Mouse (Mus musculus) liver, embryonic 15.5 days (tissue): ENCODE results near the gene Rprd2. TPM values are rescaled to one million over a fixed set of nuclear protein-coding genes. Genes with fewer than 3 reads are reported as not detected.

Experiments
- ATAC-seq: fragments of 200-750 bp; cut with Nextera tagmentation; 2 replicates; pipeline ENCODE4 v1.8.0; 2017; ENCODE audit warnings: moderate number of reproducible peaks, mild to moderate bottlenecking, moderate library complexity; ENCODE audit not compliant: insufficient read depth
- H3K27ac ChIP-seq: fragments of 300-500 bp; sonication (generic); replicated peaks from 2 replicates; pipeline ENCODE4 v1.5.1; 2015; ENCODE audit warnings: mild to moderate bottlenecking, inconsistent platforms
- H3K27me3 ChIP-seq: fragments of 300-500 bp; sonication (generic); 2 replicates; pipeline ENCODE4 v1.6.1; 2015; ENCODE audit warnings: mild to moderate bottlenecking, inconsistent platforms
- H3K36me3 ChIP-seq: fragments of 300-500 bp; sonication (generic); replicated peaks from 2 replicates; pipeline ENCODE4 v1.6.1; 2015; ENCODE audit warnings: moderate library complexity, mild to moderate bottlenecking, inconsistent platforms
- H3K4me1 ChIP-seq: fragments of 300-500 bp; sonication (generic); replicated peaks from 2 replicates; pipeline ENCODE4 v1.6.1; 2015; ENCODE audit warnings: inconsistent platforms
- H3K4me2 ChIP-seq: fragments of 300-500 bp; sonication (generic); 2 replicates; pipeline ENCODE4 v1.6.1; 2015; ENCODE audit warnings: moderate library complexity, mild to moderate bottlenecking, inconsistent platforms
- H3K4me3 ChIP-seq: fragments of 300-500 bp; sonication (generic); replicated peaks from 2 replicates; pipeline ENCODE4 v1.5.1; 2015; ENCODE audit warnings: mild to moderate bottlenecking, inconsistent platforms
- H3K9ac ChIP-seq: fragments of 300-500 bp; sonication (generic); 2 replicates; pipeline ENCODE4 v1.6.1; 2015; ENCODE audit warnings: moderate library complexity, mild to moderate bottlenecking, inconsistent platforms
- H3K9me3 ChIP-seq: fragments of 300-500 bp; sonication (generic); replicated peaks from 2 replicates; pipeline ENCODE4 v1.6.1; 2016; ENCODE audit warnings: inconsistent platforms
- WGBS: fragments of 180-500 bp; shearing (Covaris S2); methylation state at CpG from one replicate; pipeline ENCODE4 v1.1.7; 2015; ENCODE audit warnings: mixed read lengths; ENCODE audit not compliant: insufficient replicate concordance; 5-methylcytosine and 5-hydroxymethylcytosine counted together
- polyA plus RNA-seq: library from polyadenylated mRNA; unstranded; fragments of >200 nt; fragmentation: Nextera tagmentation; extraction: Ambion mirVana; gene quantifications from 2 replicates; pipeline ENCODE4 v1.2.1, GENCODE M21; 2015

Gene Rprd2
- polyA plus RNA-seq, 1 experiment from 2014 or later: 6.5 TPM

DNA sequence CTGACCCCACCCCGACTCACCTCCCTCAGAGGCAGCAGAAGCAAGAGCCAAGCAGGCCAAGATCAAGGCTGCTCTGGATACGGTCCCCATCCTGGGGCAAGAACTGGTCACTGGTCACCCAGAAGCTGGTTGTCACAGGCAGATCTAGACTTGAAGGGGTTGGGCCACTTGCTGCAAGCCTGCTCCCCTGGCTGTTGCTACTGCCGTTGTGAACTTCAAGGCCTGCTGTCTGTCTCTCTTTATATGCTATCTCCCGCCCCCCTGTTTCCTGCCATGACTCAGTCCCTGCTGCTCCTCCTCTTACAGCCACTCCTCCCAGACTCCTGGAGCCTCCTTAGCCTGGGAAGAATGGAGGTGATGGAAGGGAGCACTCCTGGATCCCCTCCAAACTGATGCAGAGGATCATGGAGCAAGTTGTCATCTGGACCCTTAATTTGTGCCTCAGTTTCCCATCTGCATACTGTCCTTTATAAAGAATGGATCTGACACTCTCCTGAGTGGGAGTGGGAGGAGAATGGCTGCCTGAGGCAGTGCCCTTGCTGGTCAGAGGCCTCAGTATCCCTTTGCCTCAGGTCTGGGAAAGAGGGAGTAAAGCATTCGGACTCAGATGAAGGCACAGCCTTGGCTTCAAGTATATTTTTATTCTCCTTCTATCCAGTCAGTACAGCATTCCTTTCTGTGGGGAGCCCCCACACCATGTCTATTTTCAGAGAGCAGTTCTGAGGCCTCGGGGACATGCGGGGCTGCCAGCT, 79.1 kb downstream of the Rprd2 start, which contains the start of gene Ecm1:
Gene Ecm1 (minus strand): TSS at position 217 of the 752 bp plus-strand sequence.
- no peak for ATAC-seq
- 52% methylated on average over 7 of the region's 7 CpGs for WGBS
- peaks cover 34% of the 10 kb centered on the region for H3K4me1 ChIP-seq
- H3K9ac ChIP-seq: no peak within 1 kb of the TSS
- peak within 1 kb of the TSS; percentile 23; the same call in 1 of the 2 replicates for H3K4me2 ChIP-seq
- H3K36me3 ChIP-seq: peaks cover 40% of the 10 kb centered on the region
- no peak within 1 kb of the TSS for H3K4me3 ChIP-seq
- H3K27me3 ChIP-seq: no peaks in the 10 kb centered on the region
- no peaks in the 10 kb centered on the region for H3K9me3 ChIP-seq
- H3K27ac ChIP-seq: peak within 1 kb of the TSS; percentile 70

DNA sequence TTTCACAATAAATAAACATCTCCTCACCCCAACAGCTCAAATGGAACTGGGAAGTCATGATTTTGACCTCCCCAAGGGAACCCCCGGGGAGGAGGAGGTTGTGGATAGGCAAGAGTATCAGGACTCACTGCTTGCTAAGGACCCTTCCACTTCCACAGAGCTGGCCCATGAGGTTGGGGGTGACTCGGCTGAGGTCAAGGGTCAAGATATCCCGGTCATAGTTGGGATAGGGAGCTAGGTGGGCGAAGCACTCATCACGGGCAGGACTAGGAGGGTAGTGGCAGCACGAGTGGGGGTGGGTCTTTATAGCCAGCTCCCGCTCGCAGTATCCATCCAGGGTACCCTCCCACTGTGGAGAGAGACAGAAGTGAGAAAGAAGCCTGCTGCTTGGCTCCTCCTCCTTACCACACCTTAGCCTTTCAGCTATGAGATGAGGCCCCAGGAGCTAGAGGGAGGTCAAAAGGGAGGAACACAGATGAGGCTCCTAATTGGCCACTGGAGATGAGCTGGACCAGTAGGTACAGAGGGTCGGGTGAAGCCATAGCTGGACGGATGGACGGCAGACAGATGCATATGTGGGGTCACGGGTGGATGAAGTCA, 83.5 kb downstream of the Rprd2 start:
- Histone ChIP-seq H3K27me3 (no peaks in the 10 kb centered on the region), H3K9me3 (no peaks in the 10 kb centered on the region), H3K4me1 (peaks cover 46% of the 10 kb centered on the region), H3K27ac (no peak overlapping the region), H3K4me3 (no peak overlapping the region), H3K9ac (no peak overlapping the region), H3K4me2 (no peak overlapping the region), H3K36me3 (peaks cover 4% of the 10 kb centered on the region; the same call in 1 of the 2 replicates)
- WGBS: 76% methylated on average over 12 of the region's 12 CpGs
- no peak for ATAC-seq

DNA sequence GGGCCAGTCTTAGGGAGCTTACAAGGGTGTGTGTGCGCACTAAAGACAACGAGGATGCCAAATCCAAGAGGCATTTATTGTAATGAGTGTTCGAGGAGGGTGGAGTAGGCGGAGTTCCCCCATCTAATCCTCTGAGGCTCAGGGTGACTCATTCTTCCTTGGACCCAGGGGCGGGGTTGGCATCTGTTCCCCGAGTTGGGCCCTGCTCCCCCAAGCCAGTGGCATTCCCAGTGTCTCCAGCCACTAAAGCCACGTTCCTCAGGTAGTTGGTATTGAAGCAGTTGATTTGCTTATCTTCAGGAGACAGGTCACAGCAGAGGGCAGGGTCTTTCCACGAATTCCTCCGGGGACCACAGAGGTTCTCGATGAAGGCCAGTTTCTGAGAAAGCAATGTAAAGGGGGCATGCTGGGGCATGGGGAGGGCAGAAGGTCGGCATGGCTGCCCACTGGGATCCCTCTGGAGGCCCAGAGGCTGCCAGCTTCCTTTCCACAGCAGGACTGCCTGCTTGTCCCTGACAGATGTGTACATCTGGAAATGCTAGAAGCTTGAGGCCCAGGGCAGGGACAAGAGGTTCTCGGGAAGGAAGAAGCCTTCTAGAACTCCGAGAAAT, 84.5 kb downstream of the Rprd2 start:
- Histone ChIP-seq H3K9ac (no peak overlapping the region), H3K27ac (peak overlapping the region; percentile 41; the same call in 1 of the 2 replicates), H3K9me3 (no peaks in the 10 kb centered on the region), H3K27me3 (no peaks in the 10 kb centered on the region), H3K4me2 (no peak overlapping the region), H3K4me3 (no peak overlapping the region), H3K4me1 (peaks cover 36% of the 10 kb centered on the region), H3K36me3 (peaks cover 3% of the 10 kb centered on the region; the same call in 1 of the 2 replicates)
- no peak; the same call in 1 of the 2 replicates for ATAC-seq
- 38% methylated on average over 13 of the region's 13 CpGs for WGBS

DNA sequence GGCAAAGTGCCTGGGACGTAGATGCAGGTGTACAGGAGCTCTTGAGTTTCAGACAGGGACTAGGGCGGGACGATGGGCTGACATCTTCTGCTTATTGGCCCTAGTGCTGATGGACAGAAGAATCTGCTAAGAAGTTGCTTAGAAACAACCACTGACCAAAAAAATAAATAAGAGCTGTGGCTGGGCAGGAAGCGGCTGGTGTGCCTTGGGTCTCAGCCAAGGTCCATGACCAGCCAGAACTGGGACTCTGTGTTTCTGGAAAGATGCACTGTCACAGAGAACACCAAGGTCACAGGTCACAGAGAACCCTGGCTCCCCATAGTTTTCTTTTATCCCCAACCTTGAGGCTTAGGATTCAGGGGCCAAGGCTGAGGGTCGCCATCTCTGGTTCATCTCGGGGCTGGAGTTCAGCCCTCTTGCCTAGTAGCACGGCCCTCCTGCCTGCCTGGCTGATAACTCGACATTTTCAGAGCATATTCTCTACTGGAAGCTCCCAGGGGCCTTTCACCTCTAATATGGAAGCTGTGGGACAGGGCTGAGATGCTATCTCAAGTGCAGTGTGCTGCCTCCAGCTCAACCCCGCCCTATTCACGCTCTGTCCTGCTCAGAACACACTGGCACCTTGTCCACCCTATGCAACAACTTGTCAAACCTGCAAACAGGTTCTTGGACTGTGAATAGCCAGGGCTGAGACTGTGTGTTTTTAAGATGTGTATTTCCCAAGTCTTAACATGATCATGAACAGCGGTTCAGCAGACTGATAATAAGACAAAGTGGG, 85.7 kb downstream of the Rprd2 start:
- Histone ChIP-seq H3K9ac (no peak overlapping the region), H3K27me3 (no peaks in the 10 kb centered on the region), H3K36me3 (peaks cover 3% of the 10 kb centered on the region; the same call in 1 of the 2 replicates), H3K4me3 (no peak overlapping the region), H3K4me2 (no peak overlapping the region), H3K9me3 (no peaks in the 10 kb centered on the region), H3K4me1 (peaks cover 32% of the 10 kb centered on the region), H3K27ac (peak overlapping the region; percentile 33; the same call in 1 of the 2 replicates)
- peak; percentile 35; the same call in 1 of the 2 replicates for ATAC-seq
- WGBS: 62% methylated on average over 11 of the region's 11 CpGs

DNA sequence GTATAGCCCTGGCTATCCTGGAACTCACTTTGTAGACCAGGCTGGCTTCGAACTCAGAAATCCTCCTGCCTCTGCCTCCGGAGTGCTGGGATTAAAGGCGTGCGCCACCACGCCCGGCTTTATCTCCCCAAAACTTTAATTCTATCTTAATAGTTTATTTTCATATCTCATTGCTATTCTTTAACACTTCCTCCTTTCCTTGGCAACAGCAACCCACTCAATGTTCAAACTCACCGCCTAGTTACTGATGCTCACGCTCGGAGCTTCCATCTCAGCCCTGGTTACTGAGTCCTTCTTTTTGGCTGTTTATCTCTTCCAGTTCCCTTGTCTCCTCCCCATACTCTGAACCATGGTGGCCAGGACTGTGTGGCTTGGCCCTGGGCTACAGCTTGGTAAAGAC, 86.4 kb downstream of the Rprd2 start:
- Histone ChIP-seq H3K4me2 (no peak overlapping the region), H3K4me3 (no peak overlapping the region), H3K9ac (no peak overlapping the region), H3K27ac (0 out of 2 replicates have a peak overlapping the region, but pooled peaks have one; percentile 33), H3K36me3 (peaks cover 3% of the 10 kb centered on the region; the same call in 1 of the 2 replicates), H3K4me1 (peaks cover 32% of the 10 kb centered on the region), H3K27me3 (no peaks in the 10 kb centered on the region), H3K9me3 (no peaks in the 10 kb centered on the region)
- no peak for ATAC-seq
- 86% methylated on average over 9 of the region's 9 CpGs for WGBS

DNA sequence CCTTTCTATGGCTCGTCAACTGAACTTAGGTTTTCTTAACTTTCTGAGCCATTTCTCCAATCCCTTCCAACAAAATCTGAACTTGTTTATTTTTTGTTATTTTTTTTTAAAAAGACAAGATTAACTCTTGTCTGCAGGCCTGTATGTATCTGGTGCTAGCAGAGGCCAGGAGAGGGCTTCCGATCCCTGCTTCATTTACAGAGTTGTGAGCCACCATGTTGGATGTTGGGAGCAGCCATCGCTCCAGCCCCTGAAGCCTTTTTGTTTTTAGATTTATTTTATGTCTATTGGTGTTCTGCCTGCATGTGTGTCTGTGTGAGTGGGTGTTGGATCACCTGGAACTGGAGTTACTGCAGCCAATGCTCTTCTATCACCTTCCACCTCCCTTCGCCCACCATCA, 86.9 kb downstream of the Rprd2 start:
- H3K9me3 ChIP-seq: no peaks in the 10 kb centered on the region
- H3K4me1 ChIP-seq: peaks cover 32% of the 10 kb centered on the region
- H3K9ac ChIP-seq: no peak overlapping the region
- no peaks in the 10 kb centered on the region for H3K27me3 ChIP-seq
- peaks cover 3% of the 10 kb centered on the region; the same call in 1 of the 2 replicates for H3K36me3 ChIP-seq
- H3K27ac ChIP-seq: no peak overlapping the region
- no peak overlapping the region for H3K4me2 ChIP-seq
- WGBS: 87% methylated on average over 4 of the region's 4 CpGs
- no peak overlapping the region for H3K4me3 ChIP-seq
- ATAC-seq: no peak

DNA sequence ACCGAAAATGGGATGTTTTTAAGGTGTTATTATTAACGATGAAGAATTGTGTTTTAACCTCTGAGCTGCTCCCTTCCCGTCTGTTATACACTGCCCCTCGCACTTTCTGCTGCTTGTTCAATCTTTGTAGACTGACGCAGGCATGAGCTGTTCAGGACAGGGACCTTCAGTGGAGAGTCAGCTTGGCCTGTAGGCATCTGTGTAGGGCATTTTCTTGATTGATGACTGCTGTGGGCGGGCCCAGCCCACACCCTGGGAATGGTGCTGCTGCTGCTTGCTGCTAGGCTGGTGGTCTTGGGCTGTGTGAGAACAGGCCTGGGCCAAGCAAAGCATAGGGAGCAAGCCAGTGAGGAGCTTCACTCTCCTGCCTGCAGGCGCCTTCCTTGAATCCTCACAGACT, 88.2 kb downstream of the Rprd2 start:
- no peaks in the 10 kb centered on the region for H3K27me3 ChIP-seq
- no peak overlapping the region for H3K9ac ChIP-seq
- no peak overlapping the region for H3K27ac ChIP-seq
- H3K4me3 ChIP-seq: no peak overlapping the region
- H3K4me1 ChIP-seq: peaks cover 32% of the 10 kb centered on the region
- no peaks in the 10 kb centered on the region for H3K9me3 ChIP-seq
- 72% methylated on average over 7 of the region's 7 CpGs for WGBS
- no peak overlapping the region for H3K4me2 ChIP-seq
- H3K36me3 ChIP-seq: no peaks in the 10 kb centered on the region
- ATAC-seq: no peak

DNA sequence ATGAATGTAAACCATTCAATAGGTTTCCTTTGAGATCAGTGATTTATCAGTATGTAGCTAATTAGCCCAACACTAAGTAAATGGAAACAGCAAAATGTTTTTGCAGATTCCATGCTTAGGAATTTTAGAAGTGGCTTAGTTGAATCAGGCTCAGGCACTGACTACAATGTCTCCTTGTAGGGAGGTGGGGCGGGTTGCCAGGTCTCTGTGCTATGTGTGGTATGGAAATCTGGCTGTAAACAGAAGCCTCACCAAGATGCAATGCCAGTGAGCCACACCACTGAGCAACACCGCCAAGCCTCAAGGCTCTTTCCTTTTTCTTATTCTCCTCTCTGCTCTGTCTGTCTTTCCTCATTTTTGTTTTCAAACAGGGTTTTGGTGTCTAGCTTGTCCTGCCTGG, 89.8 kb downstream of the Rprd2 start:
- H3K4me2 ChIP-seq: no peak overlapping the region
- 69% methylated on average over 2 of the region's 2 CpGs for WGBS

DNA sequence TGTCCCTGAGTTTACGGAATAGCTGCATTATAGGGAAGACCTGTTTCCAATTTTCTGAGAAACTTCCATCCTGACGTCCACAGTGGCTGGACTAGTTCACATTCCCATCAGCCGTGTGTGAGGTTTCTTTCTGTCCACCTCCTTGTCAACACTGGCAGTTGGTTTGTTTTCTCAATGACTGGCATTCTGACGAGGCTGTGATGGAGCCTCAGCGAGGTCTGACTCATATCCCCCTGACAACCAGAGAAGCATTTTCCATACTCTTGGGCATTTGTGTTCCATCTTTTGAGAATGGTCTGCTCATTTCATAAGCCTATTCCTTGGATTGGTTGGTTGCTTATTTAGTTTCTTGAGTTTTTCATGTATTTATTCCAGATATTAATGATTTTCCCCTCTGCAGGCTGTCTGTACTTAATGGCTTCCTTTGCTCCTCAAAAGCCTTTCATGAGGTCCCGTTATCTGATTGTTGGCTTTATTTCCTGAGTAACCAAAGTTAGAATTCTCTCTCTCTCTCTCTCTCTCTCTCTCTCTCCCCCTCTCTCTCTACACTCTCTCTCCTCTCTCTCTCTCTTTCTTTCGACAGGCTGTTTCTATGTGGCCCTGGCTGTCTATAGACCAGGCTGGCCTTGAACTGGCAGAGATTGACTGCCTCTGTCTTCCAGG, 91.8 kb downstream of the Rprd2 start:
- H3K27me3 ChIP-seq: no peaks in the 10 kb centered on the region
- no peak for ATAC-seq

More for the DNA sequence above, 89.8 kb downstream of the Rprd2 start:
- peaks cover 17% of the 10 kb centered on the region for H3K4me1 ChIP-seq
- no peaks in the 10 kb centered on the region for H3K36me3 ChIP-seq
- ATAC-seq: no peak
- no peaks in the 10 kb centered on the region for H3K9me3 ChIP-seq
- no peak overlapping the region for H3K27ac ChIP-seq
- no peak overlapping the region for H3K4me3 ChIP-seq
- no peak overlapping the region for H3K9ac ChIP-seq
- no peaks in the 10 kb centered on the region for H3K27me3 ChIP-seq

DNA sequence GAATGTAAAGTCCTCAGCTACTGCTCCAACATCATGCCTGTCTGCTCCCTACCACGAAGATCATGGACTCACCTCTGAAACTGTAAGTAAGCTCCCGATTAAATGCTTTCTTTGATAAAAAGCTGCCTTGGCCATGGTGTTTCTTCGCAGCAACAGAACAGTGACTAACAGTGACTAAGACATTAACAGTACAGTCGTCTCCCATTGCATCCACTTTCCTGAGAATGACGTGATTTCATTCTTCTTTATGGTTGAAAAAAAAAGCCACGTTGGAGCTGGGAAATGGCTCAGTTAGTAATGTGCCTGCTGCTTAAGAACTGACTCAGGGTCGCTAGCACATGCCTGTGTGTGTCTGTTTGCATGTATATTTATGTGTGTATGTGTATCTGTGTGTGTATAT, 92.8 kb downstream of the Rprd2 start:
- Histone ChIP-seq H3K27ac (no peak overlapping the region), H3K4me2 (no peak overlapping the region), H3K36me3 (no peaks in the 10 kb centered on the region), H3K27me3 (no peaks in the 10 kb centered on the region), H3K9me3 (no peaks in the 10 kb centered on the region), H3K9ac (no peak overlapping the region), H3K4me1 (no peaks in the 10 kb centered on the region), H3K4me3 (no peak overlapping the region)
- no peak for ATAC-seq
- 67% methylated on average over 7 of the region's 7 CpGs for WGBS

More for the DNA sequence above, 91.8 kb downstream of the Rprd2 start:
- WGBS: 40% methylated on average over 7 of the region's 7 CpGs
- H3K27ac ChIP-seq: no peak overlapping the region
- H3K4me1 ChIP-seq: no peaks in the 10 kb centered on the region
- no peaks in the 10 kb centered on the region for H3K9me3 ChIP-seq
- H3K9ac ChIP-seq: no peak overlapping the region
- no peak overlapping the region for H3K4me2 ChIP-seq
- H3K36me3 ChIP-seq: no peaks in the 10 kb centered on the region
- no peak overlapping the region for H3K4me3 ChIP-seq
